Mouse (Mus musculus) erythroblast, adult 5-6 weeks (primary cell): Measurements from ENCODE around the gene Tbca. TPM values are rescaled to one million over a fixed set of nuclear protein-coding genes. Genes with fewer than 3 reads are reported as not detected.

Experiments used
- ATAC-seq: replicated peaks from 2 replicates; pipeline ENCODE4 v1.8.0; 2016; ENCODE audit warnings: moderate number of reproducible peaks, mild to moderate bottlenecking, moderate TSS enrichment, inconsistent platforms; ENCODE audit not compliant: poor library complexity, low FRiP score, severe bottlenecking
- total RNA-seq, 2 experiments: library from RNA; stranded (forward) in 1 of 2; stranded (reverse) in 1 of 2; fragments of 150-400 nt in 1 of 2; fragments of 200-764, 138-1000 nt in 1 of 2; gene quantifications; 2 replicates each; pipeline versions ENCODE4 v1.2.3 to v1.2.4; 2015 to 2017; ENCODE audit warnings: low replicate concordance in 2 of 2

Gene Tbca
- total RNA-seq, 2 experiments from 2014 or later: 47.5 to 71.9 TPM

DNA sequence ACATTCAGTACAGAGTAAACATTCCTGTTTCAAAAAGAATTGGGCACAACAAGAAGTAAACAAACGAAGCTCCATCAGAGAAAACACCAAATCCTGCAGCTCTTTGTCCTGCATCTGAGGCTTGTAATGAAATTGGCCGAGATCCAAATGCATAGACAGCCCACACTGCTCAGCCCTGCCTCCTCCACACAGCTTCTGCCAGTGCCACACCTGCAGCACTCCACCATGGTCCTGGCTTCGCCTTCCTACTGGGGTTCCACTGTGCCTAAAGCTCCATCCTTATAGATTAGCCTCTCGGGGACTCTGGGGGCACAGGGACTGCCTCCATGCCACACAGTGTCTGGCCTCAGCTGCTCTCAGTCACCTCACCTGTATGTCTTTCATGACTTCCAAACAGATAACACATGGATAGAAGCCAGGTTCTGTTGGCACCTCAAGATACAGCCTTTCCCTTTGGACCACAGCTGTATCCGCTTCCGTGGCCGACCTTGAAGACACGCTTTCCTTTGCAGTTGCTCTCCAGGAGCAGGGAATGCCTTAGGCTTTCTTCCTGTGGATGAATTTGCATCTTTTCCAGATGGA, 50.1 kb downstream of the Tbca start:
- ATAC-seq: no peak

DNA sequence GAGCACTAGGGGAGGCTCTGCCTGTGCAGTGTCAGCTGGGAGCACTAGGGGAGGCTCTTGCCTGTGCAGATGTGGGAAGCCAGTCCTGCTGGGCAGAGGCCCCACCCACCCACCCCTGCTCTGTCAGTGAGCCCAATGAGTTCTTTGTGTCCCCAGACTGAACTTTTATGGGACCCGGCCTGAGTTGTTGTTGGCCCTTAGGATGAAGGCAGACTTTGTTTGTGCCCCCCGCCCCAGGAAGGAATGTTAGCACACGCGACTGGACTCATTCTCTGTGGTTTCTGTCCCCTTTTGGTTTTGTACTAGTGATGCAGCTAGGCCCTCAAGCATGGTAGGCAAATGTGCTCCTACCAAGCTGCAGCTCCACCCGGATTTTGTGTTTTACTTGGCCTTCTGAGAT, 54.5 kb downstream of the Tbca start:
- ATAC-seq: no peak

- no peak for ATAC-seq
These were observed 59.2 kb downstream of the Tbca start for GRCm38 (mm10) chr13:94847870-94848269.

GRCm38 (mm10) chr13:94849351-94849750, 60.6 kb downstream of the Tbca start:
- ATAC-seq: no peak

GRCm38 (mm10) chr13:94858016-94858575, 69.4 kb downstream of the Tbca start:
- no peak for ATAC-seq

DNA sequence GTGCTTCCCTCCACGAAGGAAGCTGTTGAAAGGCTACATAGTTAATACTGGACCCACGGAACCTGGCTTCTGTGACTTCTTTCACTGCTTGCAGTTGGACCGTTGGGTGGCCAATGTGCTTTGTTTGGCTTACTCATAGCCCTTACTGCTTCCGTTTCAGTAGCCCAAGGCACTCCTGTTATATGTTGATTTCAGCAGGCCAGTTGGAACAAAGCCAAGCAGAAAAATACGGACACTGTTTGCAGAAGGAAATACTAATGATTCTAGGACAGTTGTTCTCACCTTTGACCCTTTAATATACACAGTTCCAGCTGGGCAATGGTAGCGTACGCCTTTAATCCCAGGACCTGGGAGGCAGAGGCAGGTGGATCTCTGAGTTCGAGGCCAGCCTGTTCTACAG, 70.5 kb downstream of the Tbca start:
- ATAC-seq: no peak

DNA sequence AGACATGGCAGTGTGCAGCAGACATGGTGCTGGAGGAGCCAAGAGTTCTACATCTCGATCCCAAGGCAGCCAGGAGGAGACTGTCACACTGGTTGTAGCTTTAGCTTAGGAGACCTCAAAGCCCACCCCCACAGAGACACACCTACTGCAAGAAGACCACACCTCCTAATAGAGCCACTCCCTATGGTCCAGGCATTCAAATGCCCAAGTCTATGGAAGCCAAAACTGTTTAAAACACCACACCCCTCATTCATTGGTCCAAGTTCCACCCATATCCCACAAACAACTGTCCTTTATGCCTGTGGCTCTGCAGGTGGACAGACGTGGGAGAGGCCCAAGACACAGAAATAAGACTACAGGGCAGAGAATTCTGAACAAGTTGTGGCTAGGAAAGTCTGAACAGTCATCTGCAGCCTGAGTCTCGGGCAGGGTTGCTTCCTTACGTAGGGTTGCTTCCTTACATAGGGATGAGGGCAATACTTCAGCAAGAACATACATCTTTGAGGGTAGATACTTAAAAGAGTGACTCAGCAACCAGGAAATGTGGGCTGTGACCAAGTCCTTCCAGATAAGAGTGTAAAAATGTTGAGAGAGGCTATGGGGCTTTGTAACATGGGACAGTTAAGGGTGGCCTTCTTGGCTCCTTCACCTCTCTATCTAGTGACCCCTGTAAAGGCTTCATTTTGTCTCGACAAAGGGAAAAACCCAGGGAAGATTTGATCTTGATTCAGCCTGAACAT, 74.0 kb downstream of the Tbca start:
- ATAC-seq: no peak

DNA sequence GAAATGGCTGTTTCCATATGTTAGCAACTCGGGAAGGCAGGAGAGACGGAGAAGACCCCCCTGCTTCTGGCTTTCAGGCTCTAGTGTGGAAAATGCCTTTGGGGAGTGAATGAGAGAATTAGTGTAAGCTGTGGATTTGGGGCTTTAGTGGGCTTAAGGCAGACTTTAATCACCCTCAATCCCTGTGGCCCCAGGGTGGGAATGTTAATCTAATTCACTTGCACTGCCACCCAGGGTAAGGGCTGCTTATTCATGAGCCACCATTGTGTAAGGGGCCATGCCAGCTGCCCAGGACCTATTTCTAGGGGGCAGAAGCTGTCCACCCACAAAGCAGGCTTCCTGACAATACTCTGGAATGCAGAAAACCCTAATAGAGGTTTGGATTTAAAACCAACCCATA, 78.2 kb downstream of the Tbca start:
- ATAC-seq: no peak

DNA sequence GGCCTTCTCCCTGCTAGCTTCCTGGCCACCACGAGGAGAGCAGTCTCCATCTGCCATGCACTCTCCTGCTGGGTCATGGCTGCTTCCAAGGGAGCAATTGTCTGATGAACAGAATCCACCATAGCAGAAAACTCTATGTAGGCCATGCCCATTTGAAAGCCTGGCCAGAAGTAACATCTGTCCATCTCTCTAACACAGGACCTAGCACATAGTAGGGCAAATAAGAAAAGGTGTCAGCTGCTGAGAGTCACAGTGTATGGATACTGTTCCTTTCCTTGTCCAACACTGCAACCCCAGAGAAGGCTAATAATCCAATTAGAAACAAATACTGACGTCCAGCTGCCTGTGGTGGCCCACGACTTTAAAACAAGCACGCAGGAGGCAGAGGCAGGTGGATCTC, 79.1 kb downstream of the Tbca start:
- no peak for ATAC-seq

GRCm38 (mm10) chr13:94868478-94868950, 79.8 kb downstream of the Tbca start:
- no peak for ATAC-seq

GRCm38 (mm10) chr13:94869541-94869940, 80.8 kb downstream of the Tbca start:
- ATAC-seq: no peak

DNA sequence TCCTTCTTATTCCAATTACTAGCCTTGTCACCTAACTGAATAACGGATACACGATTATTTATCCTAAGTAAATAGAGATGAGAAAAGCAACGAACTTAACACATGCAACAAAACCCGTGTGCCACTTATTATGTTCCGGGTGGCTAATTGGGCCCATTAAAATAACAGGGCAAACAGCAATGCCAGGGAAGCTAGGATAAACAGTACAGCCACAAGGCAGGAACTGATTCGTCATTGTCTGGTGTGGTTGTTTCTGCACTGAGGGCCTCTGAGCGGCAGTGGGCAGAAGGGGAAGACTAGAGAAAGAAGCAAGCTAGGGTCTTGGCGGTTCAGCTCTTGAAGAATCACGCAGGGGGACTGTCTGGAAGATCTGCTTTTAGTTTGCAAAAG, 81.4 kb downstream of the Tbca start:
- ATAC-seq: no peak

DNA sequence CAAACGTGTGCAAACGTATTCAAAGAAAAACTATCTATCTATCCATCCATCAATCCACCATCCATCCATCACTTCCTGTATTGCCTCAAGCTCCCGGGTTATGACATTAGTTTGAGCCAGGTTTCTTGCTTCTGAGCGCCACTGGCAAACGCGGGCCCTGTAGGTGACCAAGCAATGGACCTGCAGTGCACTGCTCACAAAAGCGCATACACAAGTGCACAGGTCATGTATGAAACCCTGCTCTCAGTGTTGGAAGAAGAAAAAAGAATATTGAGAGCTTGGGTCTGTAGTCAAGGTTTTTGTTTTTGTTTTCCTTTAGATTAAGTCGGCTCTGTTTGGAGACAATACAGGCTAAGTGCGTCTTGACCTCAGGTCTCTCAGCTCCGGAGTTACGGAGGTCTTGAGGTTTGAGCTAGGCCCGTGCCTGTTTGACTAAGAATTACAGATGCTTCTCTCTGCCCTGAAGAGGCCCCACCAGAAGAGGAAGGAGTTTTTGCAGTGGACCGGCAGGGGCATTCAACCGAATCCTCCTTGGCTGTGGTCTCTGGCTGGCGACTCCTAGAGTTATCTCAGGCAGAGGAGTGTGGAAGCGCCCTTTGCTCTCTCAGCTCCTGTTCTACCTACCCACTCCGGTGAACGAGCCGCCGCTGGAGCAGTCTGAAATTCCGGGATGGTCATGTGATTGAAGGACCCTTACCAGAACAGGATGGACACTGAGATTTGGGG, 81.9 kb downstream of the Tbca start:
- no peak for ATAC-seq

DNA sequence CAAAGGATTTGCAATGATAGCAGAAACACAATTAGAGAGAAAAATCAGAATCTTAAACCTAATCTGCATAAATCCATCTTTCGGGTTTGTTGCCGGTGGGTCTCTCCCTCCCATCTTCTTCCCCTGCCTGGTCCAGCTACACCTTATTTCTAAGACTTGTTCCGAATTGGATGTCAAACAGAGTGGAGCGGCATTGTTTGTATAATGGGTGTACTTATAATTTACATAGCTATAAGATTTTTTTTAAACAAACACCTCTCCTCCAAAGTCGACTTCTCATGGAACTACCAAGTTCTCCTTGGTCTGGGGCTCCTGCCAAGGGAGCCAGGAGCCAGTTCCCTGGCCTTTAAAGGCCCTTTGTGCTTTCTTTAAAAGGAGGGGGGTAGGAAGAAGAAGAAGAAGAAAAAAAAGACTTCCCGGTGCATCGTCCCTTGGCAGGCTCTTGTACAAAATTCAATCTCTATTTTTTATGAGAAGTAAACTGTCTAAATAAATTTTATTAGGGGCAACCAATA, 83.2 kb downstream of the Tbca start:
- no peak for ATAC-seq

DNA sequence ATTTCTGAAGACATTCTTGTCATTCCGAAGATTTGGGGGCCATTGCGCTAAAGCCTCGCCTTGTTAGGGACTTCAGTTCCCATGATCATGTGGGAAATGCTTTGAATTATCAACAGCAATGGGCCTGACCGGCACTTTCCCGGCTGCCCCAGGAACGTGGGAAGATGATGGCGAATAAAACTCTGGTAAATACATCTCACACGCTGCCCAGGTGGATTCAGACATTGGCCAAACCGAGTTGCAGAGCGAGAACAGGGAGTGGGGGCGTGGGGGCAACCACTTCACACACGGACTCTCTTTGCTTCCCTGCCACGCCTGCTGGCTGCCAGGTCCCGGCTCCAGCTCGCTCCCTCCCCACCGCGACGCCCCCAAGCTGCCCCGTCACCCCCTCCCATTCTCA, 83.7 kb downstream of the Tbca start:
- ATAC-seq: no peak

- ATAC-seq: no peak
These were observed 84.7 kb downstream of the Tbca start for GRCm38 (mm10) chr13:94873111-94874038.

DNA sequence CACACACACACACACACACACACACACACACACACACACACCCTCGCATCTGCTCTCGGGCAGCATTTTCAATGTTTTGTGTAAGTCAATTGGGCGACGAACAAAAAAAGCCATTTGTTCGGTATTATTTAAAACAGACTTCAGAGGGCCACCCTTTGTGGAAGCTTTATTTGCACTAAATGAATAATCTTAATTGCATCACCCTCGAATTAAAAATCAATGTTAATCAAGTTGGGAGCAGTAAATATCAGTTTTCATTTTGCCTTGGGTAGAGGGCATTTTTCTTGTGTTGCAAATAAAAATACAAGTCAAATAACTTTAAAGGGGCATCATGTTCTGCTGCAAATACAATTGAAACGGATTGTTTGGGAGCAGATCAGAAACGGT, 85.3 kb downstream of the Tbca start:
- ATAC-seq: no peak

DNA sequence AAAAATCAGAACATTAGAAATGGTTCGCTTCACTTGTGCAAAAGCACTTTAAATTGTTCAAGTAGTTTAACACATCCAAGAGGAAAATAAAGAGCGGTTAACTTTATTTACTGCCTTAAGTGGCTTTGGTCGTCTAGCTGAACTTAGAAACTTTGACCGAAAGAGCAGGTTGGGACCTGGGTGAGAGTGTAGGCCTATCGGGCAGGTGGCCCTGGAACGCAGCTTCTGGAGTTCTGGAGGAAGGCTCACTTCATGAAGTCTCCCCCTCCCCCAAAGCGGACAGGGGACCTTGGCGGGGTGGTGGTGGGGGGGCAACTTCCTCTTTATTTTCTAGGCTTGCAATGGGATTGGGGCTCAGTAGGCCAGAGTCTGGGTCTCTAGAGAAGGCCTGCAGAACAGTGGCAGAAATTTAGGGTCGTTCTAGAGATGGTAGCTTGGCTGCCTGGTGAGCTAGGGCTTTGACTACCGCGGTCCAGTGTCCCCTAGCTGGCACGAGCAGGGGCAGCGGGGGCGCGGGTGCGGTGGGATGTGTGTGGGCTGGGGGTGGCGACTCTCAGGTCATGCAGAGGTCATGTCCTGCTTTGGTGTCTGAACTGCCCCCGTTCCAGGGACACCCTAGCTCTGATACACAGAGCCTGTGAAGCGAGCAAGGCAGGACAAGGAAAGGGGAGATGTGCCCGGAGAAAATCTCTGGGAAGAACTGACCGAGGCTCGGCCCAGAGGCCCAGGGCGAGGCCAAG, 86.1 kb downstream of the Tbca start:
- no peak for ATAC-seq

DNA sequence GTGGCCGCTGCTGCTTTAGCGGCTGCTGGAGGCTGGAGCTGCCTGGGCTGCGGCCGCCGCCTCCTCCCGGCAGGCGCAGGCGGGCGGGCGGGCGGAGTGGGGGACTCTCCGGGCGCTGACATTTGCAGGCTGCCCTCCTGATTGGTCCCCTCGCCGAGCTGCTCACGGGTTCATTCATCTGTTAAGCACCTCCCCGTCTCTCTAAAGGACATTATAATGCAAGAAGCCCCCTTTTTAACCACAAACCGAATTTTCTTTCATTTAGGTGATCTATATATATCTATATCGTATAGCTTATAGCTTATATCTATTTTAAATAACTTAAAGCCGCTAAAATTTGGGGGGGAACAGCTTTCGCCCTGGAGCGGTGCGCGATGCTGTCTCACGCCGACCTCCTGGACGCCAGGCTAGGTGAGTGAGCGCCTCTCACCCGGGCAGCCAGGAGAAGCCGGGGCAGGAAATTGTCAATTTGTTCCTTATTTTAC, 86.7 kb downstream of the Tbca start, which contains the start of gene Otp:
Otp (plus strand) TSS at position 207 of the 485 bp plus-strand sequence.
- ATAC-seq: no peak
